Mouse (Mus musculus): ENCODE measurements around the gene Rchy1.
"Not testable (repeated sequence)": the region's sequence is repeated elsewhere in the genome, so short reads cannot be mapped to it uniquely, and the experiment has no call there.

Rchy1 gene

DNA sequence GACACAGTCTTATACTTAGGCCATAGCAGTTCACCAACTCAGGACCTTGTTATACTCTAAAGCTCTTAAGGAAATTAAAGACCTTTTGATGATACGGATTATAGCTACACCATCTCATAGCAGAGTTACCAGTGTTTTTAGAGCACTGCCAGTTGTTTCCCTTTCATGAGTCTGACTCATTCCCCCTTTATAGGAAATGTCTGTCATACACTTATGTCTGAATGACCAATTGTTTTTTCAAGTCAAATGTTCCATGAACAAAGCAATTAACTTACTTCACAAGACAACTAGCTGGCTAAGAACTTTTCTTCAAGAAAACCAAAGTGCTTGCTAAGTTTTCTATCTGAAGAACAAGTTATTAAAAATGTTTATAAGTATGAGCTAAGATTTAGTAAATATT, 2.9 kb downstream of the Rchy1 start:
- no peak for DNase-seq (ENCODE audit: low spot score)

DNA sequence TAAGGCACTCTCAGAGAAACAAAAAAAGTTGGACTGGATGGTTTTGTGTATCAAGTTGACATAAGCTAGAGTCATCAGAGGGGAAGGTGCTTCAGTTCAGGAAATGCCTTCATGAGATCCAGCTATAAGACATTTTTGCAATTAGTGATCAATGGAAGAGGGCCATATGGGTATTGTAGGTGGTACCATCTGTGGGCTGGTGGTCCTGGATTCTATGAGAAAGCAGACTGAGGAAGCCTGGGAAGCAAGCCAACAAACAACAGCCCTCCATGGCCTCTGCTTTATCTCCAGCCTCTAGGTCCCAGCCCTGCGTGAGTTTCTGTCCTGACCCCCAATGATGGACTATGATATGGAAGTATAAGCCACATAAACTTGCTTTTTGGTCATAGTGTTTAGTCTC, 3.8 kb downstream of the Rchy1 start:
- no peak for DNase-seq (ENCODE audit: low spot score)

DNA sequence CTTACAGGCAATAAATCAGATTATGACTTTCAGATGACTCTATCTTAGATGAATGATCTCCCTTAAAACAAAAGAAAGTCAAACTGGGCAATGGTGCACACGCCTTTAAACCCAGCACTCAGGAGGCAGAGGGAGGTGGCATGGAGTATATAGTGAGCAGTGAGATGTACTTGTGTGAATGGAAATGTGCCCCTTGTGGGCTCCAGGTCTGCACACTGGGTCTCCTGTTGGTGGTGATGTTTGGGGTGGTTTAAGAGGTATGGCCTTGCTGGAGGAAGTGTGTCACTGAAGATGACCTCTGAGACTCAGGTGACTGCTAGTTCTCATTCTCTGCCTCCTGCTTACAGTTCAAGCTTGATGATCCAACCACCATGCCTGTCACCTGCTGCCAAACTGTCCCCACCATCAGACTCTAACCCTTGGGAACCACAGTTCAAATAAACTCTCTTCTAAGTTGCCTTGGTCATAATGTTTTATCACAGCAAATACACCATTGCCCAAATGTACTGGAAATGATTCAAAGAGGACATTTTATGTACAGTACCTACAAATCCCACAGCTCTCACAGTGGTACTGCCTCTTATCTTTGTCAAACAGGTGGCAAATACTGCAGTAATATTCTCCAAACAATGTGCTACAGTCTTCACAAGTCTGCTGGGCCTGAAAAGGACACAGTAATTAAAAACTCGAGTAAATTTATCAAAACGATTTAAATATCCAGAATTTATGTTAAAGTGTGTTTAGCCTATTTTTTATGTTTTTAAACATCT, 5.7 kb downstream of the Rchy1 start:
- no peak for DNase-seq (ENCODE audit: low spot score)

DNA sequence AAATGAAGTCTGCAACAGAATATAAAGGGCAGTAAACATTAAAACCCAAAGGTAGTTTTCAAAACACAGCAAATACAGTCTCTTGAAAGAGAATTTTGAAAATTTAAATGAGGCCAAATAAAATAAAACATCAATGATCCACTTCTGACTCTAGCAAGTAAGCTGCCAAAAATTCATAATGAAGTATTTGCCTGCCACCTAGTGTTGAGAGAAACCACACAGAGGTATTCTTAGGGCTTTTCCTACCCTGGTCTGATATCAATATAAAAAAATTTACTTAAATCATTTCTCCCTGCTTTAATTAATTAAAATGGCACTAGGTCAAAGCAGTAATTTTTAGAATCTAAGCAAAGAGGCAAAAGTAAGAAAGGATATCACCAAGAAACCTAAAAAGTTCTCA, 11.5 kb downstream of the Rchy1 start:
- DNase-seq (ENCODE audit: low spot score): no peak

DNA sequence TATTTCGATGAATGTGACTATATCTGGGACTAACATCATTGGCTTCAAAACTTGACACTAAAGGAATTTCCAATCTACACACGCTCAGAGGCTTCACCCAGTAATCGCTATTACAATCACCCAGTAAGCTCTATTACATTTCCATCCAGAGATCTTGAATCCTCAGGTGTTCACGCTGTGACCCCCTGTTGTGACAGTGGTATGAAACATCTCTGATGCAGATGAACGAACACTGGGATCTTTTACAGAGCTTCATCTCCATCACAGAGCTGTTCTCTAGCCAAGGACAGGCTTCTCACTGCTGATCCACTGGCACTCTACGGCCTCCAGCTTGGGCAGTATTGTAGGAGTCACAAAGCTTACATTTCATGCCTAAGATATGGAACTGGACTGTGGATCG, 13.4 kb downstream of the Rchy1 start:
- DNase-seq (ENCODE audit: low spot score): no peak

DNA sequence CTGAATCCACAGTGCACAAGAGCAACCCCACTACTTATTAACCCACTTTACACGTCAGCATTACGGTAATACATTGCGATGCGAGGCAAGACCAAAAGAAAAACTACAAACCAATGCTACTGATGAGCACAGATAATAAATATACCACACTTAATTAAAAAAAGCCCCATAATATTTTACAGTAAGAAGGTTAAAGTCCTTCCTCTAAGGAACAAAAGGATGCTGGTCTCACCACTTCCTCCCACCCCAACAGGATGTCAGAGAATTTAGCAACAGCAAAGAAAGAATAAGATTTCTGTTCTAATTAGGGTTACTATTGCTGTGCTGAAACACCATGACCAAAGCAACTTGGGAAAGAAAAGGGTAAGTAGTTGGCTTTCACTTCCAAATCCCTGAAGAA, 15.9 kb downstream of the Rchy1 start:
- no peak for DNase-seq (ENCODE audit: low spot score)

DNA sequence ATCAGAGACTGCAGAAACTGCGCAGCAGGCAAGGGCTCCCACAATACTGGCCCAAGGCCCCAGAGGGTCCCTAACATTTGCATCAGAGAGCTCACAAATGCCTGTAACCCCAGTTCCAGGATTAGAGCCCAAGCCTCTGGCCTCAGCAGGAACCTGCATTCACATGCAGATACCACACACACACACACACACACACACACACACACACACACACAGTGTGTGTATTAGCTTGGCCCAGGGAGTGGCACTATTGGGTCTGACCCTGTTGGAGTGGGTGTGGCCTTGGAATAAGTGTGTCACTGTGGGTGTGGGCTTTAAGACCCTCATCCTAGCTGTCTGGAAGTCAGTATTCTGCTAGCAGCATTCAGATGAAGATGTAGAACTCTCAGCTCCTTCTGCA, 17.3 kb downstream of the Rchy1 start:
- DNase-seq (ENCODE audit: low spot score): not testable (repeated sequence)

DNA sequence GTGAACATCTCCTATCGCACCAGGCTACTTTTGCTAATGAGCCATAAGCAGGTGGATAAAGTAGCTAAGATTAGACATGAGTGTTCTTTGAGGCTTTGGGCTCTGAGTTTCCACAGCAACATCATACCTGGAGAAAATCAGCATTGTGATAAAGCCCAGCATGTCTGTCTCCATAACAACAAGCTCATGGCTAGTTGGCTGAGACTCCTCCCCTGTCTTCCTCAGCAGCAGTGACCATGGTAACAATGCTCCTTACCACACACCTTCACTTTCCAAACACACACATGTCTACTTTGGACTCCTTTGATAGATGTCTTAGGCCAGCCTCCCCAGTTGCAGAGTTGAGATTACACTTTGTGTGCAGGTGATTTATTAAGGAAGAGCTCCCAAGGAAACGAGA, 49.6 kb downstream of the Rchy1 start:
- no peak for DNase-seq (ENCODE audit: low spot score)

DNA sequence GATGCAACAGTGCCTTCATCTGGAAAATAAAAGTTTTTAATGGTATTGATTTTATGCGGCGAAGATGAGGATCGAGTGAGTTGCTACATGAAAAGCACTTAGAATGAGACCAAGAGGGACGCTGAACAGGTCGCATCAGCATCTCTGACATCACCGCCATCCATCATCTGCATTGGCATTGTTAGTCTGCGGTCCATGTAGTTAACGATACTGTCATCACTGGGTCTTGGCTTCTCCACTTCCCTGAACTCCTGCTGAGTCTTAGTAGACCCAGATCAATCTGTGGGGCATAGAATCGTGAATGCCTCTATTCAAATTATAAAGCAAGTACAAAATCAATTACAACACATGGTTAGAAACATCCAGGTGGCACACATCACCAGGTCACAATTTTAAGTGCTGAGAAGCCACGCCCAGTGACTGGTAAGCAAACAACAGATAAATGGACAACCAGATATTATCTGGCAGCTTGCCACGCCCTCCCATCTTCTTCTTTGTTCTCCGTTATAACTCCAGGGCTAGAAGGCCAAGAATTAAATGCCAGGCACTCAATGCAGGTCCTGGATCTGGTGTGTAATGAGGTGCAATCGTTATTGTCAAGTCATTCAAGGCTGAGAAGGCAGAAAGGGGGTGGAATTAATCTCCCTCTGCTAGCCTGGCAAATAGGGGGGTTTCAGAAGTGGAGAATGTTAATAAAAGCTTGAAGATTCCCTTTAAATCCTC, 51.3 kb downstream of the Rchy1 start:
- no peak for DNase-seq (ENCODE audit: low spot score)

DNA sequence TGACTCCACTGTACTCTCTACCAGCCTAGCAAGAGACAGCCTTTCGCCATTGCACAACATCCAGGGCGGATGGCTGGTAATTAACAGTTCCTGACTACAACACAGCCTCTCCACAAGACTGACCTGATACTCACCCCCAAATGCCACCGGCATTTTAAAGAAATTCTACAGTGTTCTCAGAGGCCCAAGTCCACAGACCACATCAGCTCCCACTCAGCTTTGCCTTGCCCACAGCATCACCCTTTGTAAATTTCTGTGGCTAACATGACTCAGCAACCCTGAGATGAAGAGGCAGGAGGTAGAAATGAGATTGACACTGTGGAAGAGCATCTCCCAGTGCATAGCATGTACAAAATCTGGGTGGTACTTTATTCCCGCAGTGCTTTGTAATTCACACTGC, 52.3 kb downstream of the Rchy1 start:
- no peak for DNase-seq (ENCODE audit: low spot score)

DNA sequence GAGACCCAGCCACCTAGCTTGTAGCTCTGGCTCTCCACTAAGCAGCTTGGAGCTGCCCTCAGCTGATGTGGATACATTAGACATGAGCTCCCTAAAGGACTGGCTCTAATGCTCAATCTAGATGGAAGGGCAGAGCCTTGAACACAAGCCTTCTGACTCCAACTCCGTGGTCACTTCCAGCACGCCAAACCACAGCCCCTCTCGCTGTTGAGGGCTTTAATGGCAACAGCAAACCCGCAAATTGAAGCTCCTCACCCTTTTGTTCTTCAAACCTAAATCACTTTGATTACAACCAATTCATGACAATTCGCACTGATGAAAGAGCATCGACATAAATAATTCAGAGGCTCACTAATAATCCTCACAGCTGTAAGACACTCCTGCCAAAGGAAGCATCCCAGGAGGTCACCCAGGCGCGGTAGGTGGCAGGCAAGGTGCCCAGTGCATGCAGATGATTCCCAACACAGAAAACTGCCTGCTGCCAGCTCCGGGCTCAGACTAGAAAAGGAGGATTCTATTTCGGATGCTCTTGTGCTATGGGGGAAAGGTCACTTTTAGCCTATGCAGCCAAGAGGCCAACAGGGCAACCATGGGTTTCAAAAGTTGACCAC, 53.8 kb downstream of the Rchy1 start:
- DNase-seq (ENCODE audit: low spot score): no peak
